Mouse (Mus musculus): ENCODE measurements at regions not wholly inside any gene's neighbourhood (a gene's known extent, or its start where the extent isn't known, plus 50 kb on each side); places are given as distances from the start of the nearest gene placed in this dataset.

DNA sequence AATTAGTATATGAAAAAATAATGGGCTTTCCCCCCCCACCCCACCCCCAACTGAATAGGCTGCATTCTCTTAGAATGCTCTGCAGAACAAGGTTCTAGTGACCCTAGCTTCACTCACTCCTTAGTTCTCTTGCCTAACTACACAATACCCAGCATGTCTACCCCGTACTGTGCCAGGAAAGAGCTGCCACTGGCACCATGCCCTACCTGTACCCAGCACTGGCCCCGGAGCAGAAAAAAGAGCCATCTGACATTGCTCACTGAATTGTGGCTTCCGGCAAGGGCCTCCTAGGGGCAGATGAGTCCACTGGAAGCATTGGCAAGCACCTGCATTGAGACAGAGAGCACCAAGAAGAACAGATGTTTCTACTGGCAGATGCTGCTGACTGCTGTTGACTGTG lies 156.0 kb upstream of the Gpr101 start:
- TF ChIP-seq CTCF (conservative IDR thresholded peaks at IDR 0.05; ENCODE audit: insufficient read depth, insufficient read length, low read depth, low read length) (no peak), POLR2A (IDR thresholded peaks at IDR 0.05; ENCODE audit: low read depth, low read length) (no peak)
